Mouse (Mus musculus): ENCODE measurements around the gene Cdh4. TPM values are rescaled to one million over a fixed set of nuclear protein-coding genes. Genes with fewer than 3 reads are reported as not detected.

The Cdh4 gene
- total RNA-seq, 2 experiments from 2014 or later = 2.6 to 4.3 TPM

GRCm38 (mm10) chr2:179775999-179776705, 333.9 kb downstream of the Cdh4 start:
- no peak for DNase-seq (ENCODE audit: low spot score in 2 of 2)

GRCm38 (mm10) chr2:179779266-179779665, 337.0 kb downstream of the Cdh4 start:
- DNase-seq (ENCODE audit: low spot score in 2 of 2) = no peak

- DNase-seq (ENCODE audit: low spot score in 2 of 2) = no peak
Observed at GRCm38 (mm10) chr2:179780961-179781360, 338.7 kb downstream of the Cdh4 start.

GRCm38 (mm10) chr2:179787256-179787655, 345.0 kb downstream of the Cdh4 start:
- DNase-seq (ENCODE audit: low spot score in 2 of 2) = no peak

- no peak for DNase-seq (ENCODE audit: low spot score in 2 of 2)
Observed at GRCm38 (mm10) chr2:179787797-179788196, 345.6 kb downstream of the Cdh4 start.

- DNase-seq (ENCODE audit: low spot score in 2 of 2) = no peak
Observed at GRCm38 (mm10) chr2:179790684-179791083, 348.5 kb downstream of the Cdh4 start.

- no peak for DNase-seq (ENCODE audit: low spot score in 2 of 2)
Observed at GRCm38 (mm10) chr2:179792426-179793133, 350.3 kb downstream of the Cdh4 start.

GRCm38 (mm10) chr2:179794354-179794753, 352.1 kb downstream of the Cdh4 start:
- DNase-seq (ENCODE audit: low spot score in 2 of 2) = no peak

GRCm38 (mm10) chr2:179795452-179795851, 353.2 kb downstream of the Cdh4 start:
- no peak for DNase-seq (ENCODE audit: low spot score in 2 of 2)

- DNase-seq (ENCODE audit: low spot score in 2 of 2) = no peak
Observed at GRCm38 (mm10) chr2:179799906-179800532, 357.8 kb downstream of the Cdh4 start.

GRCm38 (mm10) chr2:179801042-179801441, 358.8 kb downstream of the Cdh4 start:
- no peak for DNase-seq (ENCODE audit: low spot score in 2 of 2)

- no peak for DNase-seq (ENCODE audit: low spot score in 2 of 2)
Observed at GRCm38 (mm10) chr2:179802411-179802810, 360.2 kb downstream of the Cdh4 start.

GRCm38 (mm10) chr2:179811086-179811485, 368.9 kb downstream of the Cdh4 start:
- DNase-seq (ENCODE audit: low spot score in 2 of 2) = no peak

GRCm38 (mm10) chr2:179813035-179813827, 371.0 kb downstream of the Cdh4 start:
- DNase-seq (ENCODE audit: low spot score in 2 of 2) = no peak

- DNase-seq (ENCODE audit: low spot score in 2 of 2) = no peak
Observed at GRCm38 (mm10) chr2:179824776-179825326, 382.6 kb downstream of the Cdh4 start.

- DNase-seq (ENCODE audit: low spot score in 2 of 2) = no peak
Observed at GRCm38 (mm10) chr2:179828968-179829367, 386.7 kb downstream of the Cdh4 start.

GRCm38 (mm10) chr2:179829972-179830371, 387.7 kb downstream of the Cdh4 start:
- DNase-seq (ENCODE audit: low spot score in 2 of 2) = peak in 1 of 2 experiments; percentile 10

GRCm38 (mm10) chr2:179834892-179835291, 392.7 kb downstream of the Cdh4 start:
- no peak for DNase-seq (ENCODE audit: low spot score in 2 of 2)

- no peak for DNase-seq (ENCODE audit: low spot score in 2 of 2)
Observed at GRCm38 (mm10) chr2:179835570-179835969, 393.3 kb downstream of the Cdh4 start.

GRCm38 (mm10) chr2:179837186-179837585, 395.0 kb downstream of the Cdh4 start:
- DNase-seq (ENCODE audit: low spot score in 2 of 2) = no peak

GRCm38 (mm10) chr2:179838036-179838435, 395.8 kb downstream of the Cdh4 start:
- no peak for DNase-seq (ENCODE audit: low spot score in 2 of 2)

Measured in adrenal gland, adult 18-20 months (tissue).